Mouse (Mus musculus) heart, embryonic 12.5 days (tissue): ENCODE data around the gene Os9. TPM values are rescaled to one million over a fixed set of nuclear protein-coding genes. Genes with fewer than 3 reads are reported as not detected.

Source experiments
- ATAC-seq: fragments of 200-750 bp; cut with Nextera tagmentation; 2 replicates; pipeline ENCODE4 v1.8.0; 2017; ENCODE audit warnings: moderate TSS enrichment, moderate library complexity; ENCODE audit not compliant: insufficient number of reproducible peaks, low FRiP score
- H3K27ac ChIP-seq: fragments of 300-500 bp; sonication (generic); 2 replicates; pipeline ENCODE4 v1.5.1; 2016; ENCODE audit warnings: mild to moderate bottlenecking, moderate library complexity; ENCODE audit not compliant: poor library complexity, severe bottlenecking
- H3K27me3 ChIP-seq: fragments of 300-500 bp; sonication (generic); replicated peaks from 2 replicates; pipeline ENCODE4 v1.6.1; 2016; ENCODE audit warnings: mild to moderate bottlenecking, moderate library complexity
- H3K36me3 ChIP-seq: fragments of 300-500 bp; sonication (generic); 2 replicates; pipeline ENCODE4 v1.6.1; 2016; ENCODE audit warnings: mild to moderate bottlenecking, moderate library complexity
- H3K4me1 ChIP-seq: fragments of 300-500 bp; sonication (generic); replicated peaks from 2 replicates; pipeline ENCODE4 v1.6.1; 2016; ENCODE audit warnings: mild to moderate bottlenecking
- H3K4me2 ChIP-seq: fragments of 300-500 bp; sonication (generic); 2 replicates; pipeline ENCODE4 v1.6.1; 2016; ENCODE audit warnings: mild to moderate bottlenecking, moderate library complexity
- H3K4me3 ChIP-seq: fragments of 300-500 bp; sonication (generic); 2 replicates; pipeline ENCODE4 v1.5.1; 2016; ENCODE audit warnings: mild to moderate bottlenecking
- H3K9ac ChIP-seq: fragments of 300-500 bp; sonication (generic); 2 replicates; pipeline ENCODE4 v1.6.1; 2016; ENCODE audit warnings: mild to moderate bottlenecking, moderate library complexity
- H3K9me3 ChIP-seq: fragments of 300-500 bp; sonication (generic); replicated peaks from 2 replicates; pipeline ENCODE4 v1.6.1; 2016; ENCODE audit warnings: mild to moderate bottlenecking, moderate library complexity
- WGBS: fragments of 180-500 bp; shearing (Covaris S2); methylation state at CpG from one replicate; pipeline ENCODE4 v1.1.7; 2016; 5-methylcytosine and 5-hydroxymethylcytosine counted together
- polyA plus RNA-seq: library from polyadenylated mRNA; unstranded; fragments of >200 nt; fragmentation: Nextera tagmentation; extraction: Ambion mirVana; gene quantifications from 2 replicates; pipeline ENCODE4 v1.2.1, GENCODE M21; 2016

The Os9 gene
- polyA plus RNA-seq, 1 experiment from 2014 or later = 52.4 TPM

DNA sequence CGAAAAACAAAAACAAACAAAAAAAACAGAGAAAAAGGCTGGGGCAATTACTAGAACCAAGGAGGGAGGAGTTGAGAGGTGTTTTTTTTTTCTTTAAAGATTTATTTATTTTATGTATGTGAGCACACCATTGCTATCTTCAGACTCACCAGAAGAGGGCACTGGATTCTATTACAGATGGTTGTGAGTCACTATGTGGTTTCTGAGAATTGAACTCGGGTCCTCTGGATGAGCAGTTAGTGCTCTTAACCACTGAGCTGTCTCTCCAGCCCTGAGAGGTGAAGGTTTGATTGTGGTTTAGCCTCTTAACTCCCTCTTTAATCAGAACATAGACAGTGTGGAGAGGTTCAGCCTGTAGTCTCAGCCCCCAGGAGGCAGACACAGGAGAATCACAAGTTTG, 5.9 kb downstream of the Os9 start:
- 76% methylated on average over 2 of the region's 2 CpGs for WGBS
- Histone ChIP-seq H3K4me1 (peaks cover 2% of the 10 kb centered on the region), H3K27me3 (no peaks in the 10 kb centered on the region), H3K27ac (no peak overlapping the region), H3K4me3 (no peak overlapping the region), H3K36me3 (peaks cover 48% of the 10 kb centered on the region), H3K9me3 (no peaks in the 10 kb centered on the region), H3K4me2 (no peak overlapping the region), H3K9ac (no peak overlapping the region)
- no peak for ATAC-seq

DNA sequence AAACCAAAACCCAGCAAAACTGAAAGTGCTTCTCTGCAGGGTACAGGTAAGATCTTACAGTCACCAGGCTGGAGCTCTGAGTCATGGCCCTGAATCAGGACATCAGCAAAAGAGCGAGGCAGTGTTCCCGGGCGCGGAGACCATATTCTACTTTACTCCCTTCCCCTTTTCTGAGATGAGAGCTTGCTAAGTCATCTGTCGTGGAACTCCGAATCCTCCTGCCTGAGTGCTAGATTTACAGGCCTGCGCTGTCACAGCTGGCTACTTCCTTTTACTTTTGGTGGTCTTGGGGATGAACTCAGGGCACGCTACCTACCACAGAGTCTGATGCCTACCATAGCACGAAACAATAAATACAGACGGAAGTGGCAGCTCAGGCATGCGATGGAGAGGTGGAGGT, 6.5 kb downstream of the Os9 start:
- 90% methylated on average over 11 of the region's 11 CpGs for WGBS
- H3K9ac ChIP-seq = no peak overlapping the region
- H3K4me1 ChIP-seq = no peaks in the 10 kb centered on the region
- H3K4me2 ChIP-seq = no peak overlapping the region
- H3K9me3 ChIP-seq = no peaks in the 10 kb centered on the region
- no peak overlapping the region for H3K4me3 ChIP-seq
- H3K27ac ChIP-seq = no peak overlapping the region
- H3K36me3 ChIP-seq = peaks cover 47% of the 10 kb centered on the region
- no peaks in the 10 kb centered on the region for H3K27me3 ChIP-seq
- no peak for ATAC-seq

DNA sequence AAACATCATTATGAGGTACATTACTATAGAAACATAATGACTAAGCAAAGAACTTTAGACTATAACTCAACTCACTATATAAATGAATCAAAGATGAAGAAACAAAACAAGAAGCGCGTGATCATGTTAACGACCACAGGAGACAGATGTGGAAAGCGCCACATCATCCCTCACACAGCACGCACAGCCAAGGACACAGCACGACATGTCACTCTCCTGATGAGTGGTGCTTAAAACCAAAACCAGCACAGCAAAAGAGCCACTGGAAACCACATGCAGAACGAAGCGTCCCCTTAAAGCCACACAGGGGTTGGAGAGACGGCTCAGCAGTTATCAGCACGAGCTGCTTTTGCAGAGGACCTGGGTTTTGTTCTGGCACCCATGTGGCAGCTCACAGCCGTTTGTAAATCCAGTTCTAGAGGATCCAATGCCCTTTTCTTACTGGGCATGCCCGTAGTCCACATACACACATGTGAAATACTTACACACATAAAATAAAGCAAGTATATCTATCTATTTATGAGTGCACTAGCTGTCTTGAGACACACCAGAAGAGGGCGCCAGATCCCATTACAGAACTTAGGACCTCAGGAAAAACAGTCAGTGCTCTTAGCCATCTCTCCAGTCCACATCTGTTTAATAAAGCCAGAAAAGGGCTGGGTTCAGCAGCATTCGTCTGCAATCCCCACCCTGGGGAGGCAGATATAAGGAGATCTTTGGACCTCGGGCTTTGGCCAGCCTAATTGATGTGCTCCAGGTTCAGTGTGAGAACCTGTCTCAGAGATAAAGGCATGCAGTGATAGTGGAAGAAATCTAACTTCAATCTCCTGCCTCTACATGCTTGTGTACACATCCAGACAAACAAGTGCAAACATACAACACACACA, 9.7 kb downstream of the Os9 start:
- WGBS = 83% methylated on average over 15 of the region's 15 CpGs
- H3K9me3 ChIP-seq = no peaks in the 10 kb centered on the region
- peaks cover 19% of the 10 kb centered on the region for H3K36me3 ChIP-seq
- no peak overlapping the region for H3K4me2 ChIP-seq
- no peak overlapping the region for H3K27ac ChIP-seq
- no peak for ATAC-seq
- H3K4me3 ChIP-seq = no peak overlapping the region
- no peak overlapping the region for H3K9ac ChIP-seq
- no peaks in the 10 kb centered on the region for H3K27me3 ChIP-seq
- H3K4me1 ChIP-seq = no peaks in the 10 kb centered on the region

DNA sequence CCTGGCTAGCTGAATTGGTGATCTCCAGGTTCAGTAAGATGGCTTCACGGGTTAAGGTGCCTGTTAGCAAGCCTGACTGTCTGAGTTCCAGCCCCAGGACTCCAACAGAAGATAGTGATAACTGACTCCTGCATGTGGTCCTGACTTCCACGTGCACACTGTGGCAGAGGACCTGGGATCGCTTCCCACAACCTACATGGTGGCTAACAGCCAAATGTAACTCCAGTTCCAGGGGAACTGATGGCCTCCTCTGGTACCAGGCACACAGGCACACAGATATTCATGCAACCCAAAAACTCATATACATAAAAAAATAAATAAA, 12.7 kb downstream of the Os9 start:
- no peak for ATAC-seq
- Histone ChIP-seq H3K27me3 (no peaks in the 10 kb centered on the region), H3K36me3 (peaks cover 13% of the 10 kb centered on the region), H3K27ac (no peak overlapping the region), H3K4me2 (no peak overlapping the region), H3K4me3 (no peak overlapping the region), H3K9me3 (no peaks in the 10 kb centered on the region), H3K4me1 (no peaks in the 10 kb centered on the region), H3K9ac (no peak overlapping the region)
- 63% methylated on average over 3 of the region's 3 CpGs for WGBS

DNA sequence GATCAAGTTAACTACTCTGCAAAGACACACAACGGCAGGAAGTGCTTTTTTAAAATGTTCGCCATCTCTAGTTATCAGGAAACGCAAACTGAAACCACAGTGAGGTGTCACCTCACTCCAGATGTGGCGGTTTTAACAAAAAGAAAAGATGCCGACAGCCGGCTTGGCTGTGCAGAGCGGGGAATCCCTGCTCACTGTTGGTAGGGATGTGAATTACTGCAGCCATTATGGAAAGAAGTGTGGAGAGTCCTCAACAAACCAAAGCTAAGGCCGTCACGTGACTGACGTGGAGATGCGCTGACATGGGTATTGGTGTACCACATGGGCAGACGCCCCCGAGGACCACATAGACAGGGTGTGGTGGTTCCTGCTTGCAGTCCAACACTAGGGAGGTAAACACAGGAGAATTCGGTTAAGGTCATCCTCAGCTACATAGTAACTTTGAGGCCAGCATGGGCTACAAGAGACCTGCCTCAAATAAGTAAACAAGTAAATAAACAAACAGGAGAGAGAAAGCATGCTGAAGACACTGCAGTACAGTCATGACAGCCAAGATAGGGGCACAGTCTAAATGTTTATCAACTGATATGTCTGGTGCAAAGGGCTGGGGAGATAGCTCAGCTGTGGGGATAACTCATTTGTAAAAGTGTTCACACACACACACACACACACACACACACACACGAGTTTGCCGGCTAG, 13.2 kb downstream of the Os9 start:
- 82% methylated on average over 16 of the region's 16 CpGs for WGBS
- Histone ChIP-seq H3K27ac (no peak overlapping the region), H3K36me3 (peaks cover 13% of the 10 kb centered on the region), H3K4me1 (no peaks in the 10 kb centered on the region), H3K4me2 (no peak overlapping the region), H3K4me3 (no peak overlapping the region), H3K27me3 (no peaks in the 10 kb centered on the region), H3K9ac (no peak overlapping the region), H3K9me3 (no peaks in the 10 kb centered on the region)
- ATAC-seq = no peak

DNA sequence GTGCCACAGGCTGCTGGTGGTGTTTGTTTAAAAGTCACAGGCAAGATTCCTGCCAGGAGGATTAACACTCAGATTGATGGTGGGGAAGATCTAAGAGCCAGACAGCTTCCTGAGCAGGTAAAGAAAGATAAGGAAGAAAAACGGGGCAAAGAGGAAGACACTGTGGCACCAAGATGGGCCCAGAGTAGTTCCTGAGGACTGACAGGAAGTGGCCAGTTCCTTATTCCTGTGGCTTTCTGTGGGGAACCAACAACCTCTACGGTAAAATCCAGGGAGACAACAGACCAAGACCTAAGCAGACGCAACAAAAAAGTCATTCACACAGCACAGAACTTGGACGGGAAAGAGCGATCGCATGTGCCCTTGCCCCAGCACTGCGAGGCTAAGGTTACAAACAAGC, 17.3 kb downstream of the Os9 start:
- H3K4me1 ChIP-seq = no peaks in the 10 kb centered on the region
- WGBS = 60% methylated on average over 7 of the region's 7 CpGs
- H3K4me2 ChIP-seq = no peak overlapping the region
- ATAC-seq = no peak
- no peak overlapping the region for H3K9ac ChIP-seq
- H3K9me3 ChIP-seq = no peaks in the 10 kb centered on the region
- no peaks in the 10 kb centered on the region for H3K27me3 ChIP-seq
- peaks cover 20% of the 10 kb centered on the region for H3K36me3 ChIP-seq
- H3K27ac ChIP-seq = no peak overlapping the region
- H3K4me3 ChIP-seq = no peak overlapping the region

DNA sequence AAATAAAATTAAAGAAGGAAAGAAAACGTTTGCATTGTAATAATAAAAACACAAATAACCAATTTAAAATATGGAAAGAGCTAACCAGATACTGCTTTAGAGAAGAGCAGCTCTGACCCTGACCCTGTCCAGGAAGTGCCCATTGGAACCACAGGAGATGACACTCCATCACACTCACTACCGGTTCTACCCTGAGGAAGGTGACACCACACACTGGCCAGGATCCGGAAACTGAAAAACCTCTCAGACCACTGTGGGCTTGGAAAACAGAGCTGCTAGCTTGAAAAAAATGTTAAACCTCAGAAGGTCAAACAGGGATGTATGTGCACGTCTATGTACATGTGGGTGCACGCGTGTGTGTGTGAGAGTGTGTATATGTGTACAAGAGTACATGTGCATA, 19.8 kb downstream of the Os9 start:
- 80% methylated on average over 6 of the region's 6 CpGs for WGBS
- H3K4me2 ChIP-seq = no peak overlapping the region
- peaks cover 45% of the 10 kb centered on the region for H3K36me3 ChIP-seq
- H3K4me1 ChIP-seq = no peaks in the 10 kb centered on the region
- no peak overlapping the region for H3K27ac ChIP-seq
- ATAC-seq = no peak
- 0 out of 2 replicates have a peak, but pooled peaks cover 2% of the 10 kb centered on the region for H3K27me3 ChIP-seq
- no peaks in the 10 kb centered on the region for H3K9me3 ChIP-seq
- H3K4me3 ChIP-seq = no peak overlapping the region
- no peak overlapping the region for H3K9ac ChIP-seq

DNA sequence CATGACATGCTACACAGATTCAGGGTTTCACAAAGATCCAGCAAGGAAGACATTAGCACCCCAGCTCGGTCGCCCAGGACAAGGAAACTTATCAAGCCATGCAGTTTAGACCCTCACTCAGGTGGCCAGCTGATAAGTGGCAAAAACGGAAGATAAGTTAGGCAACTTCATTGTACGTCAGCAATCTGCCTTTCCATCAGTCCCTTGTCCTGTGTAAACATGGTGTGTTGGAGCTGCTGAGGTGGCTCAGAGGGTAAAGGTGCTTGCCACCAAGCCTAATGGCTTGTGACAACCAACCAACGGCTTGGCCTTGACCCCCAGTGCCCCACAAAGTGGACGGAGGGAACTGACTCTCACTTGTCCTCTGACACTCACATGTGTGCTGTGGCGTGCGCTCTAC, 20.5 kb downstream of the Os9 start:
- H3K36me3 ChIP-seq = peaks cover 46% of the 10 kb centered on the region
- 73% methylated on average over 8 of the region's 8 CpGs for WGBS
- no peak overlapping the region for H3K4me3 ChIP-seq

DNA sequence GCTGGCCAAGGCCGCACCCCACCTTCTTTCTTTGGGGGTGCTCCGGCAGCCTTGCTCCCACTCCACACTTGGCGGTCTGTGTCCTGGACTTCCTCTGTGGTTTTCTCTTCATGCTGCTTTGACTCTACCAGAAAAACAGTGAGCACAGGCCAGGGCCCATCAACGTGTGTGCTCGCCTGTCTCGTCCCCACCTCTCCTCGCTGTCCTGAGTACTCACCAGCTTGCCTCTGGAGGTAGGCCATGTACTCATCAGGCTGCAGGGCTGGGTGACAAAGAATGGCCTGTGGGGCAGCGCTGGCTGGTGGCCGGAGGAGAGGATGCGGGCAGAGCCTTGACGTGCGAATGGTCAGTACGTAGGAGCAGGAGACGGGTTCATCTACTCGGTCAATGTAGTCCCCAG, 21.1 kb downstream of the Os9 start:
- no peak for ATAC-seq
- H3K36me3 ChIP-seq = peaks cover 47% of the 10 kb centered on the region
- 0 out of 2 replicates have a peak, but pooled peaks cover 2% of the 10 kb centered on the region for H3K27me3 ChIP-seq
- H3K27ac ChIP-seq = no peak overlapping the region
- no peak overlapping the region for H3K4me3 ChIP-seq
- no peak overlapping the region for H3K4me2 ChIP-seq
- peaks cover 3% of the 10 kb centered on the region for H3K4me1 ChIP-seq
- no peaks in the 10 kb centered on the region for H3K9me3 ChIP-seq
- WGBS = 82% methylated on average over 15 of the region's 15 CpGs
- no peak overlapping the region for H3K9ac ChIP-seq

More for the DNA sequence above, 20.5 kb downstream of the Os9 start:
- H3K4me1 ChIP-seq = no peaks in the 10 kb centered on the region
- ATAC-seq = no peak
- 0 out of 2 replicates have a peak, but pooled peaks cover 2% of the 10 kb centered on the region for H3K27me3 ChIP-seq
- no peaks in the 10 kb centered on the region for H3K9me3 ChIP-seq
- no peak overlapping the region for H3K9ac ChIP-seq
- no peak overlapping the region for H3K4me2 ChIP-seq
- no peak overlapping the region for H3K27ac ChIP-seq

DNA sequence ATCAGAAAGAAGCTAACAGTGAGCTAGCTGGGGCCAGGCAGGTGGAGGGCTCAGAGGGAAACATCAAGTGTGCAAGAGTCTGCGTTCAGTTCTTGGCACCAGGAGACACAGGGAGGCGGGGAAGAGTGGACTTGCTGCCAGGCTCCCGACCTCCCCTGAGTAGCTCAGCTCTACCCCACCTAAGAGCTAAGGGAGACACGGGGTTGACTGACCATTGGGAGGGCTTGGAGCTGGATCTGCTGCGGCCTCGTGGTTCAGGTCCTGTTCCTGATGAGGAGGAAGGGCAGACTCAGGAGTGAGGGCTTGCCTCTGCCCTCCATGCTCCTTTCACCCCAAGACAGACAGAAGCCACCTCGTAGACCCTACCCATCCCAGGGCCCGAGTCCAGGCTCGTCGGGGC, 21.7 kb downstream of the Os9 start:
- H3K9ac ChIP-seq = no peak overlapping the region
- peaks cover 46% of the 10 kb centered on the region for H3K36me3 ChIP-seq
- no peak overlapping the region for H3K27ac ChIP-seq
- peaks cover 10% of the 10 kb centered on the region for H3K4me1 ChIP-seq
- H3K4me2 ChIP-seq = no peak overlapping the region
- H3K27me3 ChIP-seq = 0 out of 2 replicates have a peak, but pooled peaks cover 2% of the 10 kb centered on the region
- H3K4me3 ChIP-seq = no peak overlapping the region
- no peaks in the 10 kb centered on the region for H3K9me3 ChIP-seq
- WGBS = 85% methylated on average over 10 of the region's 10 CpGs
- no peak for ATAC-seq

DNA sequence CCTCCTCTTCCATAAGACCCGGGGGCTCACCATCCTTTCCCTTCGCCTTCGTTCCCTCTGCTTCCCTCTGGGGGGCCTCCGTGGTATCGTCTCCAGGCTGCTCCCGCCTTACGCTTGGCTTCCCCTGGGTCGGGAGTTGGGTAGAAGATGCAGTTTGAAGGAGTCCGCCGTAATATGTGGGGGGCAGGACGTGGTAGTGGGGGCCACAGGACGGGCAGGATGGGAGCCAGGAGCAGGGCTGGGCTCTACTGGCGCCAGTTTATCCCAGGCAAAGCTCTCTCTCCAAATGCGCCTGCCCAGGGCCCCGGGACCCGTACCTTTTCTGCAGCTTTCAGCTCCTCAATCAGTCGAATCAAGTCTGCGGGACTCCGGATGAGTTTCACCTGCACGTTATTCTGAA, 22.4 kb downstream of the Os9 start:
- Histone ChIP-seq H3K36me3 (peaks cover 46% of the 10 kb centered on the region), H3K9me3 (no peaks in the 10 kb centered on the region), H3K4me2 (no peak overlapping the region), H3K4me1 (peaks cover 11% of the 10 kb centered on the region), H3K4me3 (no peak overlapping the region), H3K27ac (no peak overlapping the region), H3K9ac (no peak overlapping the region), H3K27me3 (peaks cover 8% of the 10 kb centered on the region)
- 75% methylated on average over 20 of the region's 20 CpGs for WGBS
- ATAC-seq = no peak
